Mouse (Mus musculus) stomach, postnatal 0 days (tissue): ENCODE measurements around the gene Fhit.

ENCODE experiments used
- CTCF ChIP-seq: IDR thresholded peaks from 2 replicates; pipeline ENCODE4 v1.5.1; 2016; ENCODE audit warnings: antibody characterized with exemption, low read depth, mild to moderate bottlenecking, moderate library complexity
- EP300 ChIP-seq: optimal IDR thresholded peaks from 2 replicates; pipeline ENCODE3; 2016; ENCODE audit warnings: antibody characterized with exemption

- TF ChIP-seq CTCF, result no peak
- TF ChIP-seq EP300, result no peak
Observed at GRCm38 (mm10) chr14:10778721-10779120, 383.1 kb downstream of the Fhit start.
